Mouse (Mus musculus): Measurements from ENCODE around the gene Fbxo8. TPM values are rescaled to one million over a fixed set of nuclear protein-coding genes. Genes with fewer than 3 reads are reported as not detected.

Gene Fbxo8
- polyA plus RNA-seq, 1 experiment from 2014 or later = 35.1 TPM

DNA sequence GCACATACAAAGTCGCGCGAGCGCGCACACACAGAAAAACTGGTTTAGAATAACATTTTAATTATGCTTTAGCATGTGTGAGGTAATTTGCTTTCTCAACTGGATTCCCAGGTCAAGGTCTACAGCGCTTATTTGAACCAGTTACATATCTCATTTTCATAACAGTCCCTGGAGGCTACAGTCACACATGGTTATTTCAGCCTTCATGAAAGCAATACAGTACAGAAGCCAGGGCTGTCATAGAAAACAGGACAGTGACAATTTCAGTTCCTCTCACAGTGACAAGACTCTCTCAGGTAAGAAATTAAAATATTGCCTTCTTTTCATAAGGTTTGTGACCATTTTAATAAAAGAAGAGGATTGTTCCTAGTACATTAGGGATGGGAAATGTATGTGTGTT, 66.4 kb downstream of the Fbxo8 start:
- no peaks in the 10 kb centered on the region; the same call in 1 of the 2 replicates for H3K27me3 ChIP-seq (replicated peaks; ENCODE audit: control insufficient read depth, insufficient read depth, low read length)
- 93% methylated on average over 6 of the region's 6 CpGs for WGBS
- DNase-seq (ENCODE audit: low spot score) (no peak), ATAC-seq (replicated peaks; ENCODE audit: low FRiP score, low TSS enrichment, low read depth) (no peak)
- H3K9ac ChIP-seq (ENCODE audit: low read length) = no peak overlapping the region
- H3K27ac ChIP-seq (ENCODE audit: low read depth) = no peak overlapping the region
- no peak overlapping the region for H3K4me3 ChIP-seq (ENCODE audit: low read depth, low read length)
- peaks cover 19% of the 10 kb centered on the region for H3K4me1 ChIP-seq (replicated peaks; ENCODE audit: control insufficient read depth, insufficient read depth, low read length)
- no peaks in the 10 kb centered on the region for H3K36me3 ChIP-seq (ENCODE audit: control insufficient read depth, insufficient read depth, low read length)
- no peak overlapping the region for H3K4me2 ChIP-seq (ENCODE audit: low read length)
- H3K9me3 ChIP-seq (ENCODE audit: control insufficient read depth, low read length) = no peaks in the 10 kb centered on the region

DNA sequence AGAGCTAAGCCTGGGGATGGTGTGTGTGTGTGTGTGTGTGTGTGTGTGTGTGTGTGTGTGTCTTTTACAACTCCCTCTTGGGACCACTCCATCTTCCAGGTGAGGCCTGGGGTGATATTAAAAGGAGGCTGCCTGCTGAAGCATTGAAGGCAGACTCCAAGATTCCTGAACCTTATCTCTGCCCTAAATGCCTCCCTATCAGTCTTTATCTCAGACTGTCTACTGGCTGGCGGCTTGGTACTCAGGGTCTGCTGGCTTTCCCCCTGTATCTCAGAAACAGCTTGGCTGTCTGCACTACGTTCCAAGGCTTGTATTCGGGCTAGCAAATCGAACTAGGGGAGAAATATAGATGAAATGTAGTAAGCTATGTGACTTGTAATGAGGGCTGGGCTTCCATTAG, 68.2 kb downstream of the Fbxo8 start:
- Histone ChIP-seq H3K27me3 (replicated peaks; ENCODE audit: control insufficient read depth, insufficient read depth, low read length) (no peaks in the 10 kb centered on the region; the same call in 1 of the 2 replicates), H3K4me3 (ENCODE audit: low read depth, low read length) (no peak overlapping the region), H3K4me1 (replicated peaks; ENCODE audit: control insufficient read depth, insufficient read depth, low read length) (peaks cover 31% of the 10 kb centered on the region), H3K9ac (ENCODE audit: low read length) (no peak overlapping the region), H3K36me3 (ENCODE audit: control insufficient read depth, insufficient read depth, low read length) (no peaks in the 10 kb centered on the region), H3K9me3 (ENCODE audit: control insufficient read depth, low read length) (no peaks in the 10 kb centered on the region), H3K27ac (ENCODE audit: low read depth) (no peak overlapping the region), H3K4me2 (ENCODE audit: low read length) (no peak overlapping the region)
- ATAC-seq (replicated peaks; ENCODE audit: low FRiP score, low TSS enrichment, low read depth) (no peak), DNase-seq (ENCODE audit: low spot score) (no peak)
- WGBS = 30% methylated on average over 4 of the region's 4 CpGs

DNA sequence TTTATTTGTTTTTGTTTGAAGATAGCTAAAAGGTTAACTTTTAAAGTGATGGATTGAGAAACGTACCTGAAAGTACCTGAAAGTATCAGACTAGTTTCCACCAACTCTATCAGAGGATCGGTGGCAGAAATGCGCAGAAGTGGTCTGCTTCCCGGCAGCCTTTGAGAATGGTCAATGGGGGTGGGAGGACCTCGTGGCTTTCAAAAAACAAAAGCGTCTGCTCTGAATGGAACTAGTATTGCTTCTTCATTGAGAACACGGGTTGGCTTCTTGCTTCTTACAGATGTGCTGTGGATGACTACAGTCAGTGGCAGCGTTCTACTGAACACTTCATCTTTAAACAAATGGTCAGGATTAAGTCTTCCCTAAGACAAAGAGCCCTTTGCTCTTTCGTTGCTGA, 68.7 kb downstream of the Fbxo8 start:
- no peaks in the 10 kb centered on the region; the same call in 1 of the 2 replicates for H3K27me3 ChIP-seq (replicated peaks; ENCODE audit: control insufficient read depth, insufficient read depth, low read length)
- H3K9ac ChIP-seq (ENCODE audit: low read length) = no peak overlapping the region
- no peak overlapping the region for H3K27ac ChIP-seq (ENCODE audit: low read depth)
- no peak overlapping the region for H3K4me2 ChIP-seq (ENCODE audit: low read length)
- no peak overlapping the region for H3K4me3 ChIP-seq (ENCODE audit: low read depth, low read length)
- 23% methylated on average over 9 of the region's 9 CpGs for WGBS
- no peak for DNase-seq (ENCODE audit: low spot score)
- no peaks in the 10 kb centered on the region for H3K36me3 ChIP-seq (ENCODE audit: control insufficient read depth, insufficient read depth, low read length)
- H3K9me3 ChIP-seq (ENCODE audit: control insufficient read depth, low read length) = no peaks in the 10 kb centered on the region
- peaks cover 36% of the 10 kb centered on the region for H3K4me1 ChIP-seq (replicated peaks; ENCODE audit: control insufficient read depth, insufficient read depth, low read length)
- no peak for ATAC-seq (replicated peaks; ENCODE audit: low FRiP score, low TSS enrichment, low read depth)

DNA sequence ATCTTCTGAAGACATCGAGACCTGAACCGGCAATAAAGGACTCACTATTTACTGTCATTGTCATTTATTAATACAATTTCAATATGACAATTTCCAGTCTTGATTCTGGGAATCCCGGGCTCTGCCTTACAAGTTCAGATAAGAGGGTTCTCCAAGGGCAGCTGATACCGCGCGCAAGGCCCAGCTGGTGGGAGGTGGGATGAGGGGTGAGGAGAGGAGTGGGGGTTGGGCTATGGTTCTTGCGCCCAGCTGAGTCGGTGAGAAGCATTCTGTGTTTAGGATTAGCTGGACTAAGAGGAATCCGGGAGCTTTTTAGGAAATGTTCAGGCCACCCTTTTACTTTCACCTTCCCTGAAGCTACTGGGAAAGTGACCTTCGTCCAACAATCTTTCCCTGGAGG, 69.8 kb downstream of the Fbxo8 start:
- Histone ChIP-seq H3K9ac (ENCODE audit: low read length) (no peak overlapping the region), H3K9me3 (ENCODE audit: control insufficient read depth, low read length) (no peaks in the 10 kb centered on the region), H3K27ac (ENCODE audit: low read depth) (no peak overlapping the region), H3K4me1 (replicated peaks; ENCODE audit: control insufficient read depth, insufficient read depth, low read length) (peaks cover 37% of the 10 kb centered on the region), H3K27me3 (replicated peaks; ENCODE audit: control insufficient read depth, insufficient read depth, low read length) (no peaks in the 10 kb centered on the region; the same call in 1 of the 2 replicates), H3K4me3 (ENCODE audit: low read depth, low read length) (no peak overlapping the region), H3K4me2 (ENCODE audit: low read length) (peak overlapping the region; percentile 16; the same call in 1 of the 2 replicates), H3K36me3 (ENCODE audit: control insufficient read depth, insufficient read depth, low read length) (no peaks in the 10 kb centered on the region)
- 22% methylated on average over 10 of the region's 10 CpGs for WGBS
- ATAC-seq (replicated peaks; ENCODE audit: low FRiP score, low TSS enrichment, low read depth) = no peak
- DNase-seq (ENCODE audit: low spot score) = no peak

DNA sequence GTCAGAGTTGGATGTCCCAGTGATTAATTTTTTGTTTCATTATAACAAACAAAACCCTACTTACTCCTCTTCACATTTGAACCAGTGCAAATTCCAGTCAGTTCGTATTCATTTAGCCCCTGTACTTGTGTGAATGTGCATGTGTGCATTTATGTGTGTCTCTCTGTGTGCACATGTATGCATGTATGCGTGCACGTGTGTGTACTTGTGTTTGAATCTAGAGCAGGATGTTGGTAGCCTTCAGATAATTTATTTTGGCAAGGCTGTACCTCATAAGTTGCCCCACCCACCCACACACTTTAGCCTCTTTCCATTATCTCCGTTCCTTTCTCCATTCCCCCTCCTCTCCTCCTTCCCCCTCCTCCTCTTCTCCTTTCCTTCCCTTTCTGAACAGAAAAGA, 70.2 kb downstream of the Fbxo8 start:
- Histone ChIP-seq H3K27me3 (replicated peaks; ENCODE audit: control insufficient read depth, insufficient read depth, low read length) (no peaks in the 10 kb centered on the region; the same call in 1 of the 2 replicates), H3K4me2 (ENCODE audit: low read length) (peak overlapping the region; percentile 16; the same call in 1 of the 2 replicates), H3K4me1 (replicated peaks; ENCODE audit: control insufficient read depth, insufficient read depth, low read length) (peaks cover 37% of the 10 kb centered on the region), H3K27ac (ENCODE audit: low read depth) (no peak overlapping the region), H3K4me3 (ENCODE audit: low read depth, low read length) (no peak overlapping the region), H3K9ac (ENCODE audit: low read length) (no peak overlapping the region), H3K9me3 (ENCODE audit: control insufficient read depth, low read length) (no peaks in the 10 kb centered on the region), H3K36me3 (ENCODE audit: control insufficient read depth, insufficient read depth, low read length) (no peaks in the 10 kb centered on the region)
- 31% methylated on average over 4 of the region's 4 CpGs for WGBS
- no peak for ATAC-seq (replicated peaks; ENCODE audit: low FRiP score, low TSS enrichment, low read depth)
- DNase-seq (ENCODE audit: low spot score) = no peak

DNA sequence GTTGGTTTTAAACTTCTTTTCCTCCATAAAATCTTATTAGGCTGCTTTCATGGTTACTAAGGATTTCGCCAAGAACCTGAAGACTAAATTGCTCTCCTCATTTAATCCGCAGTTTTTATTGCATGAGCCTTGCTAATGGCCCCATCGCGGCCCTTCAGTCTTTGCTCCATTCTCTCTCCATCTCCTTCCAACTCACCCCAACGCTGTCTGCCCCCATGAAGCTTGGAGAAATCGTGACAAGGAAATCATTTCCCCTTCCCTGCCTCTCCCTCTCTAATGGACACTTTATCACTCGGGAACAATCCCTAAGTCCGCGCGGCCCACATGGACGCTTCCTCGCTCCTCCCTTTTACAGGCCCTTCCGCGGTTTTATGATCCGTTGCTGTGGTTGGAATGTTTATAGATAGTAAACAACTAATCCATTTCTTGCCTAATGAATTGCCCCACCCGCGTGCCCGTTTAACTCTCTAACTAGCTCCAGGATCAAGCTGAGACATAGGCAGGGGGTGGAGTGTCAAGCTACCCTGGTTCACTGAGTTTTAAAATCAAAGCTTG, 71.7 kb downstream of the Fbxo8 start:
- Histone ChIP-seq H3K27me3 (replicated peaks; ENCODE audit: control insufficient read depth, insufficient read depth, low read length) (no peaks in the 10 kb centered on the region; the same call in 1 of the 2 replicates), H3K4me1 (replicated peaks; ENCODE audit: control insufficient read depth, insufficient read depth, low read length) (peaks cover 37% of the 10 kb centered on the region), H3K4me3 (ENCODE audit: low read depth, low read length) (peak overlapping the region; percentile 13), H3K9ac (ENCODE audit: low read length) (no peak overlapping the region), H3K36me3 (ENCODE audit: control insufficient read depth, insufficient read depth, low read length) (no peaks in the 10 kb centered on the region), H3K27ac (ENCODE audit: low read depth) (no peak overlapping the region), H3K9me3 (ENCODE audit: control insufficient read depth, low read length) (no peaks in the 10 kb centered on the region), H3K4me2 (ENCODE audit: low read length) (peak overlapping the region; percentile 50)
- WGBS = 6% methylated on average over 18 of the region's 18 CpGs
- ATAC-seq (replicated peaks; ENCODE audit: low FRiP score, low TSS enrichment, low read depth) (0 out of 2 replicates have a peak, but pooled peaks have one; percentile 21), DNase-seq (ENCODE audit: low spot score) (peak; percentile 70)

DNA sequence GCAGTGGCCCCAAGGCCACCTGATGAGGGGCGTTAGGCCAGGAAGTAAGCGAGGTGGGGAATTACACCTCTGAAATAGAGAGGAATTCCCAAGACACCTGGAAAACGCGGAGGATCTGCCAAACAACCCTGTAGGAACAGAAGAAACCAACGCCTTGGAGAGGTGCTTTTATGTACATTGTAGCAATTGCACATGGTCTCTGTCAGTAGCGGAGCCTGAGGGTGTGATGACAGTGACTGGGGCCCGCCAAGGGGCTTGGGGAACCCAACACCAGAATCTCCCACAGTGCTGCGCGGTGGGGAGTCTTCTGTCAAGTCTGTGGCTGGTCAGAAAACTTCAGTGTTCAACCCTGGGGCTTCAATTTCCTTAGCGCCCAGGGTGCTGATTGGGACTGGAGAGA, 72.5 kb downstream of the Fbxo8 start:
- DNase-seq (ENCODE audit: low spot score) = peak; percentile 65
- Histone ChIP-seq H3K27me3 (replicated peaks; ENCODE audit: control insufficient read depth, insufficient read depth, low read length) (no peaks in the 10 kb centered on the region; the same call in 1 of the 2 replicates), H3K4me1 (replicated peaks; ENCODE audit: control insufficient read depth, insufficient read depth, low read length) (peaks cover 37% of the 10 kb centered on the region), H3K9ac (ENCODE audit: low read length) (no peak overlapping the region), H3K9me3 (ENCODE audit: control insufficient read depth, low read length) (no peaks in the 10 kb centered on the region), H3K4me3 (ENCODE audit: low read depth, low read length) (no peak overlapping the region), H3K36me3 (ENCODE audit: control insufficient read depth, insufficient read depth, low read length) (no peaks in the 10 kb centered on the region), H3K4me2 (ENCODE audit: low read length) (peak overlapping the region; percentile 50), H3K27ac (ENCODE audit: low read depth) (no peak overlapping the region)
- 14% methylated on average over 10 of the region's 10 CpGs for WGBS
- ATAC-seq (replicated peaks; ENCODE audit: low FRiP score, low TSS enrichment, low read depth) = no peak; the same call in 1 of the 2 replicates

DNA sequence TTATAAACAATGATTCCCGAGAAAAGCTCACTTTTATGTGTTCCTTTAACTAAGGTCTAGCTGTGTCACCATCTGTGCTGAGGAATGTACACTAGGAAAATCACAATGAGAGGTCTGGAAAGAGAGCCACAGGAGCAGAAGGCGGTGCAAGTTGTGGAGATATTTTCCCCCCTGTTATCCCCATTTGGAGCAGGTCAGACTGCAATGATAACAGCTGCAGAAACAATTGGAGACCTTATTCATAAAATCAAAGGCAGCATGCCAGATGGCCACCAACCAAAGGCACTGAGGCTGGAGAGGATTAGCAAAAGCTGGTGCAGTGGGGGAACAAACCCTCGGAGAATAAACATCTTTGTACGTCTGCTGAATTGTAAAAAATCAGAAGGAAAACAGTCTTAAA, 78.3 kb downstream of the Fbxo8 start:
- H3K4me3 ChIP-seq (ENCODE audit: low read depth, low read length) = no peak overlapping the region
- H3K9ac ChIP-seq (ENCODE audit: low read length) = no peak overlapping the region
- DNase-seq (ENCODE audit: low spot score) = no peak
- H3K4me2 ChIP-seq (ENCODE audit: low read length) = no peak overlapping the region
- H3K27me3 ChIP-seq (replicated peaks; ENCODE audit: control insufficient read depth, insufficient read depth, low read length) = no peaks in the 10 kb centered on the region
- no peak overlapping the region; the same call in 1 of the 2 replicates for H3K27ac ChIP-seq (ENCODE audit: low read depth)
- no peaks in the 10 kb centered on the region for H3K36me3 ChIP-seq (ENCODE audit: control insufficient read depth, insufficient read depth, low read length)
- H3K4me1 ChIP-seq (replicated peaks; ENCODE audit: control insufficient read depth, insufficient read depth, low read length) = peaks cover 14% of the 10 kb centered on the region; the same call in 1 of the 2 replicates
- WGBS = 25% methylated on average over 4 of the region's 4 CpGs
- no peak for ATAC-seq (replicated peaks; ENCODE audit: low FRiP score, low TSS enrichment, low read depth)
- no peaks in the 10 kb centered on the region for H3K9me3 ChIP-seq (ENCODE audit: control insufficient read depth, low read length)

DNA sequence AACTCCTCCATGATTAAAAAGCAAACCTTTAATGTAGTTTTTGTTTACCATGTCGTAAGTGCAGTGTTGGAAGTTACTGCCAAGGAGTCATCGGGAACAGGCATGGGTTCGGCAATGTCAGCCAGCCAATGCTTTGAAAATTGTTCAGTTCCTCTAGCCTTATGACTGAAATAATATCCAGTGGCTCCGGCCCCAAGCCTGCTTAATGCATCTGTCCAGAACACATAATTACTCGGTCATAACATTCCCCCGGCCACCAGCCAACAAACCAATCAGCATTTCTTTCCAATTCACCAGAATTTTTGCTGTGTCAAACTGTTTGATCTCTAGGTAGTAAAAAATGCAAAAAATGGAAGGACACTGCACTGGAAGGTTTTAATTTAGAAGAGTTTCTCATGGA, 88.4 kb downstream of the Fbxo8 start:
- Histone ChIP-seq H3K4me1 (replicated peaks; ENCODE audit: control insufficient read depth, insufficient read depth, low read length) (no peaks in the 10 kb centered on the region; the same call in 1 of the 2 replicates), H3K9me3 (ENCODE audit: control insufficient read depth, low read length) (no peaks in the 10 kb centered on the region), H3K9ac (ENCODE audit: low read length) (no peak overlapping the region), H3K36me3 (ENCODE audit: control insufficient read depth, insufficient read depth, low read length) (no peaks in the 10 kb centered on the region), H3K4me3 (ENCODE audit: low read depth, low read length) (no peak overlapping the region), H3K4me2 (ENCODE audit: low read length) (peak overlapping the region; percentile 5; the same call in 1 of the 2 replicates), H3K27ac (ENCODE audit: low read depth) (no peak overlapping the region), H3K27me3 (replicated peaks; ENCODE audit: control insufficient read depth, insufficient read depth, low read length) (no peaks in the 10 kb centered on the region)
- no peak for ATAC-seq (replicated peaks; ENCODE audit: low FRiP score, low TSS enrichment, low read depth)
- no peak for DNase-seq (ENCODE audit: low spot score)
- WGBS = 51% methylated on average over 6 of the region's 6 CpGs
